Mouse (Mus musculus): Measurements from ENCODE around the gene Abhd17a.
"Not testable (repeated sequence)": the region's sequence is repeated elsewhere in the genome, so short reads cannot be mapped to it uniquely, and the experiment has no call there.

The Abhd17a gene

GRCm38 (mm10) chr10:80609269-80609924, 19.3 kb upstream of the Abhd17a start:
- no peak for ATAC-seq (ENCODE audit: insufficient number of reproducible peaks, low FRiP score, low TSS enrichment)

GRCm38 (mm10) chr10:80608435-80608834, 18.3 kb upstream of the Abhd17a start:
- no peak for ATAC-seq (ENCODE audit: insufficient number of reproducible peaks, low FRiP score, low TSS enrichment)

GRCm38 (mm10) chr10:80606737-80607350, 16.7 kb upstream of the Abhd17a start:
- no peak for ATAC-seq (ENCODE audit: insufficient number of reproducible peaks, low FRiP score, low TSS enrichment)

GRCm38 (mm10) chr10:80606306-80606705, 16.2 kb upstream of the Abhd17a start:
- no peak for ATAC-seq (ENCODE audit: insufficient number of reproducible peaks, low FRiP score, low TSS enrichment)

- not testable (repeated sequence) for ATAC-seq (ENCODE audit: insufficient number of reproducible peaks, low FRiP score, low TSS enrichment)
Measured at GRCm38 (mm10) chr10:80605721-80606120, 15.6 kb upstream of the Abhd17a start, which contains the start of gene Gm49322. Gm49322 (plus strand) TSS chr10:80606021.

- ATAC-seq (ENCODE audit: insufficient number of reproducible peaks, low FRiP score, low TSS enrichment): no peak
Measured at GRCm38 (mm10) chr10:80604988-80605387, 14.8 kb upstream of the Abhd17a start.

- no peak for ATAC-seq (ENCODE audit: insufficient number of reproducible peaks, low FRiP score, low TSS enrichment)
Measured at GRCm38 (mm10) chr10:80604001-80604509, 13.9 kb upstream of the Abhd17a start.

GRCm38 (mm10) chr10:80603364-80603763, 13.2 kb upstream of the Abhd17a start:
- ATAC-seq (ENCODE audit: insufficient number of reproducible peaks, low FRiP score, low TSS enrichment): no peak

- peak; percentile 87 for ATAC-seq (ENCODE audit: insufficient number of reproducible peaks, low FRiP score, low TSS enrichment)
Measured at GRCm38 (mm10) chr10:80602698-80603325, 12.7 kb upstream of the Abhd17a start, which contains the start of the genes Scamp4 and Adat3. Scamp4 (plus strand) TSS chr10:80602872. Adat3 (plus strand) TSS chr10:80602880.

GRCm38 (mm10) chr10:80596318-80596717, 6.2 kb upstream of the Abhd17a start:
- ATAC-seq (ENCODE audit: insufficient number of reproducible peaks, low FRiP score, low TSS enrichment): no peak

DNA sequence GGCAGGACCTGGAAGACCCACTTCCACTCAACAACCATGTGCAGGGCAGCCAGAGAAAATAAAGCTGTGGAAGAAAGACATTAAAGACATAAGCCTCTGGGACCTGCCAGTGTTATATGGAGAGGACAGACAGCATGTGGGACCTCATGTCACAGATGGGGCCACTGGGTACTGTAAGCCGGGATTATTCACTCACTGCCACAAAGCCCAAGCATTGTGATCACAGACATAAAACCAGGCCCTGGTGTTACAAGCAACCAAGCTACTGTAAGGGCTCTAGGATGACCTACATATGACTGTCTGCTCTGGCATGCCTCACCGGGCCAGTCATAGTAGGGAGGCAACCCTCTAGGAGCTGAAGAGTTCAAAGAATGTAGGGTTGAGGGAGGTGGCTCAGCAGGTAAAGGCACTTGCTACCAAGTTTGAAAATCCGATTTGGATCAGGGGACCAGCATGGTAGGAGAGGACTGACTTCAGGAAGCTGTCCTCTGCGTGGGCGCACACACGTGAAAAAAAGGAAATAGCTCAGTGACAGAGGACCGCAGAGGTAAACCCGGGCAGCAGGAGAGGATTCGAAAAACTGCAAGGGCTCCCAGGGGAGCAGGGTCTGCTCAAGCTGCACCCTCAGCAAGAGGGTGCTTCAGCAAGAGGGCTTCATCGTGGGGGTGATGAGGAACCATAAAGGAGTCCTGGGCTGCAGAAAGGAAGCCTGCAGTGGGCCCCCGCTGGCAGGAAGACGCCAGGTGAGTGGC, 838 bp downstream of the Abhd17a start:
- no peak for ATAC-seq (ENCODE audit: insufficient number of reproducible peaks, low FRiP score, low TSS enrichment)

GRCm38 (mm10) chr10:80587305-80587657, 2.9 kb downstream of the Abhd17a start:
- ATAC-seq (ENCODE audit: insufficient number of reproducible peaks, low FRiP score, low TSS enrichment): no peak

DNA sequence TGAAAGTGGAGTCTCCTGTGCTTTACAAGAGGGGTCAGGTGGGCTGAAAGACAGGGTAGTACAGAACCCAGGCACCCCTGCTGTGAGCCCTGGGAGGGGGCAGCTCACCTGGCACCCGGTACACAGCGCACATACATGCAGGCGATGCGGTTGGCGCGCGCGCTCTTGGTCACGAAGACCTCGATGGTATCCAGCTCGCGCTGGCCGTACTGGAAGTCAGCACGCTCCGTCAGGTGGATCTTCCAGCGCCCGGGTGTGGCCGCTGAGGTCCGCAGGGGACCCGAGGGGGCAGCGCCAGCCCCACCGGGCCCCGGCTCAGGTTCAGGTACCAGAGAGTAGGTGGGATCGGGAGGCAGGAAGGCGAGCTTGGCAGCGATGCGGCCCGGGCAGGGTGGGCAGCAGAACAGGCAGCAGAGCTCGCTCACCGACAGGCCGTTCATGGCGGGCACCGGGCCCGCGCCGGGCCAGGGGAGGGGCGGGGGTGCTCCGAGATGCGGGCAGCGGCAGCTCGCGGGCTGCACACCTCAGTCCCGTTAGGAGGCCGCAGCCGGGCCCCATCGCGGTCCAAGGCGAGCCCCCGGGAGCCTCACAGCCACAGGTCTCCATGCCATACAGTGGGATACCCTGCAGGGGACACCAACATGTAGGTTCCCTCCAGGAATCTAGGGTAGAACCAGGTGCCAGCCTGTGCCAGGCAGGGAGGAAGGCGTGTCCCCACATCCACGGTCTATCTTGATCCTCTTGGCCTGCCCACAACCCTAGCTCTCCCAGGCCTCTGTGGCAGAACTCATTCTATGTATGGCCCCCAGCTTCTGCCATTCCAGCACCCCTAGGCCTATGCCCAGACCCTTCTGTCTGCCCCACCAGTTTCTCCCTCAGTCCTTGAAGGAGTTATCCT, 3.5 kb downstream of the Abhd17a start:
- ATAC-seq (ENCODE audit: insufficient number of reproducible peaks, low FRiP score, low TSS enrichment): no peak

- no peak for ATAC-seq (ENCODE audit: insufficient number of reproducible peaks, low FRiP score, low TSS enrichment)
Measured at GRCm38 (mm10) chr10:80585581-80585980, 4.6 kb downstream of the Abhd17a start.

GRCm38 (mm10) chr10:80584642-80585552, 5.2 kb downstream of the Abhd17a start:
- ATAC-seq (ENCODE audit: insufficient number of reproducible peaks, low FRiP score, low TSS enrichment): no peak

DNA sequence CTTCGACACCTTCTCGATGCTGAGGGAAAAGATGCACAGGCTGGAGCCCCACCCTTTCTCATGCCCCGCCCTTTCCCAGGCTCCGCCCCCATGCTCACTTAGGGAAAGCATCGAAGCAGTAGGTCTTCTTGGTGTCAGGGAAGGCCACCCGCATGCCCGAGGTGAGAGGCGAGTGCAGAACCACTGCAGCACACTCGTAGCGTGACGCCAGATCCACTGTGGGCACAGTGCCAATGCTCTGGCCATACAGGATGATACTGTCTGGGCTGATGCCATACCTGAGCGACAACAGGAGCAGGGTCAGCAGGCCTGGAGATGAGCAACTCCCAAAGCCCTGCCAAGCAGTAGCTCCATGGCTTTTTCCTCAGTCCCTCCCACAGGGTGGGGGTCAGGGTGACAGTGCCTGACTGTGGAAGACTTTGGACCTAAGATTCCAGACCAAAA, 6.1 kb downstream of the Abhd17a start:
- ATAC-seq (ENCODE audit: insufficient number of reproducible peaks, low FRiP score, low TSS enrichment): no peak

DNA sequence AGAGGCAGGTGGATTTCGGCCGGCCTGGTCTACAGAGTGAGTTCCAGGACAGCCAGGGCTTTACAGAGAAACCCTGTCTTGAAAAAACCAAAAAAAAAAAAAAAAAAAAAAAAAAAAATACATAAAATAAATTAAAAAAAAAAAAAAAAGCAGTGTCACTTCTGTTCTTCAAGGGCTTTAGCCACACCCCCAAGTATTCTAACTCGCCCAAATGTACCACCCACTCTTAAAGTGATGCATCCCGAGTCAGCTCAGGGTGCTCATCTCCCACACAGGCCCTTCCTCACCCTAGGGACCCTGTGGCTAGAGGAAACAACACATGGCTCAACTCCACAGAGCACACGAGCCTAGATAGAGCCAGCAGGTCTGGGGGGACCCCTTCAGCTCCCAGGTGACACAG, 7.1 kb downstream of the Abhd17a start:
- ATAC-seq (ENCODE audit: insufficient number of reproducible peaks, low FRiP score, low TSS enrichment): no peak

GRCm38 (mm10) chr10:80578911-80579310, 11.2 kb downstream of the Abhd17a start:
- no peak for ATAC-seq (ENCODE audit: insufficient number of reproducible peaks, low FRiP score, low TSS enrichment)
